Mouse (Mus musculus) monocyte, adult 5-6 weeks (primary cell): Measurements from ENCODE around the gene Kif2c. TPM values are rescaled to one million over a fixed set of nuclear protein-coding genes. Genes with fewer than 3 reads are reported as not detected.

Source experiments
- ATAC-seq: fragments of 153-309, 156-312 bp; replicated peaks from 2 replicates; pipeline ENCODE4 v1.8.0; 2017; ENCODE audit warnings: mild to moderate bottlenecking; ENCODE audit not compliant: low TSS enrichment, insufficient number of reproducible peaks, severe bottlenecking, poor library complexity, low FRiP score
- total RNA-seq: library from RNA; stranded (forward); fragments of 200-1000, 200-491, 200-594 nt; gene quantifications from 3 replicates; pipeline ENCODE4 v1.2.3, GENCODE M21; 2017

Kif2c gene
- total RNA-seq, 1 experiment from 2014 or later: 1.9 TPM

GRCm38 (mm10) chr4:117145248-117145647 is 37.2 kb downstream of the Kif2c start:
- no peak for ATAC-seq

GRCm38 (mm10) chr4:117143023-117143422 is 39.4 kb downstream of the Kif2c start:
- no peak for ATAC-seq

- ATAC-seq: no peak
Observed at GRCm38 (mm10) chr4:117140613-117141012, 41.8 kb downstream of the Kif2c start.

DNA sequence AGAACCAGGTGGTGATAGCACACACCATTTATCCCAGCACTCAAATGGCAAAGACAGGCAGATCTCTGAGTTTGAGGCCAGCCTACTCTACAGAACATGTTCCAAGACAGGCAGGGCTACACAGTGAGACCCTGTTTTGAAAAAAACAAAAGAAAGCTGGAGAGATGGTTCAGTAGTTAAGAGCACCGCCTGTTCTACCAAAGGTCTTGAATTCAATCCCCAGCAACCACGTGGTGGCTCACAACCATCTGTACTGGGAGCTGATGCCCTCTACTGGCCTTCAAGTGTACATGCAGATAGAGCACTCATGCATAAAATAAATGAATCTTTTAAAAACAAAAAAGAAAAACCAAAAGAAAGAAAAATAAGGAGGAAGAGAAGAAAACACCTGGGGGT is 43.2 kb downstream of the Kif2c start:
- no peak for ATAC-seq

GRCm38 (mm10) chr4:117138295-117139216 is 43.9 kb downstream of the Kif2c start:
- no peak for ATAC-seq

DNA sequence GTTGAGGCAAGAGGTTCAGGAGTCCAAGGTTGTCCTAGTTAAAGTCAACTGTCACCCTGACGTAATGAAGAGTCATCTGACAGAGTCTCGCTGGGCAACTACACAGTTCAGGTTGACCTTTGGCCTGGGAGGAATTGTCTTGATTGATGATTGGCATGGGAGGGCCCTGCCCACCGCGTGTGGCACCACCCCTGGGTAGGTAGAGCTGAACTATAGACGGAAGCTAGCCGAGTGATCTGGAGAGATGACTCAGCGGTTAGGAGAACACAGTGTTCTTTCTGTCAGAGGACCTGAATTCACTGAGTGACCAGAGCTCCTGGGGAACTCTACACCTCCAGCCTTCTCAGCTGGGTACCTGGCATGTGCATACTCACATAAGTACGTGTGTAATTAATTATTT is 46.4 kb downstream of the Kif2c start:
- ATAC-seq: peak; percentile 60

DNA sequence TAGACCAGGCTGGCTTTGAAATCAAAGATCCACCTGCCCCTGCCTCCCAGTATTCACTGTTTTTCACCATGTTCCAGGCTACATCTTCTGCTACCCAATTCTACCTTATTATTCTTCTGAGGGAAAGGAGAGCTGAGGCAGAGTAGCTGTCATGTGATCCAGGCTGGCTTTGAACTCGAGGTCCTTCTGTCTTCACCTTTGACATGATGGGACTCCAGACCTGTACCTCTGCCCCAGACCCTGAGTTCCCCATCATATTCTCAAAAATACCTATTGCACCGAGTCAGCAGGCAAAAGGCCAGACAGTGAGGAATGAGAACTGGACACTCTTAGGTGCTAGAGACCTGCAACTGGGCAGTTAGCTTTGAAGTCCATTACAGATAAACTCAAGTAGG is 47.8 kb downstream of the Kif2c start:
- no peak for ATAC-seq

- ATAC-seq: peak; percentile 93
Observed at GRCm38 (mm10) chr4:117133817-117134600, 48.4 kb downstream of the Kif2c start, which contains the start of gene Plk3. TSS of gene Plk3 (minus strand) at chr4:117133963.

GRCm38 (mm10) chr4:117133366-117133796 is 49.1 kb downstream of the Kif2c start:
- no peak for ATAC-seq

DNA sequence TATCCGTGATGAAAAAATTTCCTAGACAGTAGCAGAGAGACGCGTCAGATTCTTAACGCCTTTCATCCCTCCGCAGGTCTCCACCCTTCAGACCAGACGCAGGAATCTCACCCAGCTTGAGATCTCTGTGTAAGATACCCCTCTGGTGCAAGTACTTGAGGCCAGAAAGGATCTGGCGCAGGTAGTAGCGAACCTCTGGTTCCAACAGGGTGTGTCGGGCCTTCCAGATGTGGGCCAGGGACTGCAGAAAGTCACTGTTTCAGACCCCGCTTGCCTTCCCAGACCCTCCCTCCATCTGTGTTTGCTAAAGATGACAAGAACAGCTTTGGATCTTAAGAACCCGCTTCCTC is 49.7 kb downstream of the Kif2c start:
- no peak for ATAC-seq

DNA sequence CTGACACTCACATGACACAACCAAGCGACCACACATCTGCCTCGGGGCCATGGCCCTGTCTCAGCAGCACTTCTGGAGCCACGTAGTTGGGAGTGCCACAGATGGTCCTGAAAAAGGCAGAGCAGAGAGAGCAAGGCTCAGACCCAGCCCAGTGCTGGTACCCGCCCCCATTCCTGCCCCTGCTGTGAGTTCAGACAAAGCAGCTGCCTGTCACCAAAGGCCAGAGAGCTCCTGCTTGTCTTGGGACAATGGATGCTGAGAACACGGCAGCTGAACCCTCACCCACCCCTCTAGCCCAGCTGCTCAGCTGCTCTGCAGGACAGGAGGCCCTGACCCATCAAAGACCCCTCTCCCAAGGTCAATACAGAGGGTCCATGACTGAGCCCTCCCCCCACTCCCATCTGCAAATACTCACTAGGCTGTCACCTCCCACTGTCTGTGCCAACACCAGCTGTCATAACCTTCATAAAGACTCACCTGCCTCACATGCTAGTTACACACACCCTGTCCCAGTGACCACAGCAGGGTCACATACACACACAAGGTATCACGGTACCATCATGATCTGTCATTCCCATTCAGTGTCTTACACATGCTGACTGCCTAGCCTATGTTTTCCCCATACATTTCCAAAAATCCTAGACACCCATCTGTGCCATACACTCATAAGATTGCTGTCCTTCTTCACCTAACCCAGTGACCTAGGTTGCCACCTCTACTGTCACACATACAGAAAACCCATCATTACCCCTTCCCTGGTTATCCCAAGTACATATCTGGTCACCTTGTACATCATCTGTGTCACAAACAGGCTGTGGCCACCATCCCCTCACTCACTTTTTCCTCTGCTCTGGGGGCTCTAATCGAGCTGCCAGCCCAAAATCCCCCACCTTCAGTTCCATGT is 50.3 kb downstream of the Kif2c start:
- no peak for ATAC-seq

- no peak for ATAC-seq
Observed at GRCm38 (mm10) chr4:117131198-117131597, 51.2 kb downstream of the Kif2c start.

- ATAC-seq: no peak
Observed at GRCm38 (mm10) chr4:117130790-117131189, 51.6 kb downstream of the Kif2c start.

GRCm38 (mm10) chr4:117127991-117128686 is 54.3 kb downstream of the Kif2c start:
- no peak for ATAC-seq

DNA sequence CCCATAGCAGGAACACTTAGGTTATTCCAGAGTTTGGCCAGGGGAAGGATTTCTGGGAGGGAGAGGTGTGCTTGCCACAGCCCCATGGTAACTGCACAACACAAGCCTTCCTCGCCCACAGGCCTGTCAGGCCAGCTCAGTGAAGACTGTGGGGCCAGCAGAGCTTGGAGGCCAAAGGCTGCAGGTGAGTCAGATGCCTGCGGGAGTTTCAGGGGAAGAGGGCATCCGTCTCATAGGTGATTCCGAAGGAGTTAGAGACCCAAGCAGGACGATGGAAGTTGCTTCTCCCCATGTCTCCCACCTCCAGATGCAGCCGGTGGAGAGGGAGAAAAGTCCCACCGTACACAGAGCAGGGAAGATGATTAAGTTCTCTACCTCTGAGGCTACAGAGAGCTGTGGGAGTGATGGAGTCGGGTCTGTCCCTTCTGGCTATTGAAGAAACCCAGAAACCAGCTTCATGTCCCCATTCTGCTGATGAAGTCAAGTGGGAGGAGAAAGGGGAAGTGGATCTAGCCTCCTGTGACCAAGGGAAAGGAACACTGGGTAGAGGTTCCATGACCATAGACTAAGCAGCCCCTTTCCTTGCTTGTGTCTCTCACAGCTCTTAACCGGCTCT is 55.7 kb downstream of the Kif2c start, which contains the start of gene Tctex1d4:
TSS of gene Tctex1d4 (plus strand) at position 120 of the 616 bp plus-strand sequence.
- peak; percentile 18; the same call in 1 of the 2 replicates for ATAC-seq

- ATAC-seq: peak; percentile 64
Observed at GRCm38 (mm10) chr4:117125910-117126674, 56.3 kb downstream of the Kif2c start.

DNA sequence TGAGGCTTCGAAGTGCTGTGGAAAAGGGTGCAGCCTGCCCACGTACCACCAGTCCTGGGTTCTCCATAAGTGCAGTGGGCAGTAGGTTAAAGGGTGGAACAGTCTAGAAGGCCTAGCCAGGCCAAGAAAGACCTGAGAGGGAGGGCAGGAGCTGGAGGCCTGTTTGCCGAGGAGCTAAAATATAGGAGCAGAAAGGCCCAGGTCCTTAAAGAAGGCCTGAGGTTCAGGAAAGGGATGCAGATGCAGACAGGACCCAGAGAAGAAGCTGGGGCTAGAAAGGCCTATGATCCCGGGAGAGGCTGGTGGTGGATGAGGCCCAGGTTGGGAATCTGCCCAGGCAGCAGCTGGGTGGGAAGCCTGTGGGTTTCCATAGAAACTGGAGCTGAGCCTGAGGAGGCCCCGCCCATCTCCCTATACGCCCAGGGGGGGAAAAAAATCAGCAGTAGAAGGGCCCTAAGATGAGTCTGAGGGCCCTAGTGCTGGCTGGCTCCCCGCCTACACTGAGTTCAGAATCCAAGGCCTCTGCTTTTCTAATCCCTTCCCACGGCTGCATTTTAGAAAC is 57.0 kb downstream of the Kif2c start, which contains the start of gene Btbd19:
TSS of gene Btbd19 (minus strand) at position 378 of the 562 bp plus-strand sequence.
- no peak for ATAC-seq
